Mouse (Mus musculus) embryonic stem cell, embryonic (primary cell): ENCODE results near the gene Tpgs1.

Experiments used
- CTCF ChIA-PET, 4 experiments: fragments of 300-600 bp in 2 of 4; fragments of 350-600 bp in 2 of 4; sonication (Branson Sonifier 250); formaldehyde crosslinking; loops; one replicate each; lab custom pipeline; 2022; ENCODE audit warnings: inconsistent platforms in 2 of 4; lab: Charles Lee
- POLR2A ChIA-PET, 4 experiments: fragments of 300-600 bp in 2 of 4; fragments of 350-600 bp in 2 of 4; sonication (Branson Sonifier 250); formaldehyde crosslinking; loops; one replicate each; lab custom pipeline; 2022; ENCODE audit warnings: antibody characterized with exemption in 4 of 4, inconsistent platforms in 1 of 4; lab: Charles Lee

Gene Tpgs1

GRCm38 (mm10) chr10:79668771-79669575, at the start of gene Tpgs1:
Gene Tpgs1 (plus strand): TSS chr10:79669369.
- CTCF ChIA-PET: interaction anchor here (0.6 to 3.1 kb wide), 14 partner anchors 10 to 1292 kb away, joined by 3 to 14 read pairs (median 4); partner anchors contain the start of genes Cdc34 (in 1 of the 4) and Wdr18 (in 1 of the 4)
- POLR2A ChIA-PET: interaction anchor here in 3 of 4 experiments (1.0 to 18.2 kb wide), 18 partner anchors 7 to 185 kb away, joined by 3 to 367 read pairs (median 6); partner anchors contain the start of genes Cdc34 (in 3 of the 3), Bsg (in 2 of the 3), Gzmm (in 2 of the 3) and C2cd4c (in 1 of the 3)

- CTCF ChIA-PET: interaction anchor here in 2 of 4 experiments (0.9 to 1.2 kb wide), 3 partner anchors 10 to 29 kb away, joined by 3 to 6 read pairs (median 4); no protein-coding TSS in a partner anchor
- POLR2A ChIA-PET: interaction anchor here in 2 of 4 experiments (0.6 to 2.5 kb wide), 6 partner anchors 10 to 54 kb away, joined by 3 to 11 read pairs (median 4); partner anchors contain the start of gene C2cd4c (in 2 of the 2)
Measured at GRCm38 (mm10) chr10:79623950-79624349, 45.2 kb upstream of the Tpgs1 start.

- POLR2A ChIA-PET: interaction anchor here in 2 of 4 experiments (0.8 to 1.9 kb wide), 3 partner anchors 8 to 21 kb away, joined by 3 to 6 read pairs (median 5); partner anchors contain the start of genes C2cd4c (in 1 of the 2) and Odf3l2 (in 1 of the 2)
- CTCF ChIA-PET: interaction anchor here in 1 of 4 experiments (1.1 kb wide), 1 partner anchor 24 kb away, joined by 5 read pairs; no protein-coding TSS in a partner anchor
Measured at GRCm38 (mm10) chr10:79625398-79625797, 43.8 kb upstream of the Tpgs1 start.

- POLR2A ChIA-PET: interaction anchor here in 2 of 4 experiments (0.9 to 1.9 kb wide), 3 partner anchors 12 to 20 kb away, joined by 3 to 6 read pairs (median 5); partner anchors contain the start of genes C2cd4c (in 1 of the 2) and Odf3l2 (in 1 of the 2)
- CTCF ChIA-PET: interaction anchor here in 2 of 4 experiments (1.7 to 2.8 kb wide), 2 partner anchors 31 kb away, joined by 4 to 12 read pairs; no protein-coding TSS in a partner anchor
Measured at GRCm38 (mm10) chr10:79626156-79626555, 43.0 kb upstream of the Tpgs1 start.

- ChIA-PET CTCF (interaction anchor here in 2 of 4 experiments (0.6 to 2.8 kb wide), 2 partner anchors 33 to 254 kb away, joined by 4 to 12 read pairs; no protein-coding TSS in a partner anchor), POLR2A (interaction anchor here in 2 of 4 experiments (0.6 to 1.1 kb wide), 2 partner anchors 14 kb away, joined by 3 read pairs; partner anchors contain the start of gene C2cd4c (in 2 of the 2))
Measured at GRCm38 (mm10) chr10:79628377-79628776, 40.8 kb upstream of the Tpgs1 start.

- ChIA-PET POLR2A (interaction anchor here in 1 of 4 experiments (1.2 kb wide), 1 partner anchor 19 kb away, joined by 3 read pairs; no protein-coding TSS in a partner anchor), CTCF (interaction anchor here in 1 of 4 experiments (1.1 kb wide), 1 partner anchor 36 kb away, joined by 3 read pairs; no protein-coding TSS in a partner anchor)
Measured at GRCm38 (mm10) chr10:79631432-79631831, 37.7 kb upstream of the Tpgs1 start.

- CTCF ChIA-PET: interaction anchor here in 3 of 4 experiments (0.6 to 1.5 kb wide), 3 partner anchors 24 to 158 kb away, joined by 3 to 9 read pairs (median 4); partner anchors contain the start of gene Prss57 (in 1 of the 3)
- POLR2A ChIA-PET: interaction anchor here in 3 of 4 experiments (0.6 to 1.4 kb wide), 8 partner anchors 8 to 281 kb away, joined by 3 to 7 read pairs (median 3); partner anchors contain the start of genes C2cd4c (in 3 of the 3) and Bsg (in 1 of the 3)
Measured at GRCm38 (mm10) chr10:79633006-79633777, 36.0 kb upstream of the Tpgs1 start.

- ChIA-PET CTCF (interaction anchor here in 2 of 4 experiments (0.7 to 1.7 kb wide), 8 partner anchors 13 to 76 kb away, joined by 3 to 7 read pairs (median 3); partner anchors contain the start of gene Madcam1 (in 1 of the 2)), POLR2A (interaction anchor here (0.7 to 3.6 kb wide), 19 partner anchors 10 to 290 kb away, joined by 3 to 17 read pairs (median 3); partner anchors contain the start of genes C2cd4c (in 1 of the 4), Cdc34 (in 1 of the 4), Madcam1 (in 1 of the 4) and Odf3l2 (in 1 of the 4))
Measured at GRCm38 (mm10) chr10:79636287-79636686, 32.9 kb upstream of the Tpgs1 start.

GRCm38 (mm10) chr10:79637128-79638110, 31.8 kb upstream of the Tpgs1 start, which contains the start of gene Shc2:
Gene Shc2 (minus strand): TSS chr10:79637918.
- ChIA-PET POLR2A (interaction anchor here (0.6 to 3.6 kb wide), 21 partner anchors 9 to 437 kb away, joined by 3 to 17 read pairs (median 3); partner anchors contain the start of genes C2cd4c (in 2 of the 4), Madcam1 (in 2 of the 4), Cdc34 (in 1 of the 4) and Odf3l2 (in 1 of the 4)), CTCF (interaction anchor here in 2 of 4 experiments (0.5 to 1.7 kb wide), 9 partner anchors 21 to 75 kb away, joined by 3 to 7 read pairs (median 3); partner anchors contain the start of genes C2cd4c (in 1 of the 2) and Madcam1 (in 1 of the 2))

- POLR2A ChIA-PET: interaction anchor here in 2 of 4 experiments (0.7 to 1.8 kb wide), 4 partner anchors 25 to 97 kb away, joined by 3 to 4 read pairs (median 4); partner anchors contain the start of gene Madcam1 (in 1 of the 2)
Measured at GRCm38 (mm10) chr10:79638486-79639204, 30.5 kb upstream of the Tpgs1 start.

GRCm38 (mm10) chr10:79645711-79646110, 23.5 kb upstream of the Tpgs1 start, which contains the start of gene Odf3l2:
Gene Odf3l2 (minus strand): TSS chr10:79645738.
- ChIA-PET CTCF (interaction anchor here (0.6 to 10.0 kb wide), 10 partner anchors 10 to 312 kb away, joined by 3 to 135 read pairs (median 6); partner anchors contain the start of genes Madcam1 (in 1 of the 4) and Tpgs1 (in 1 of the 4)), POLR2A (interaction anchor here in 3 of 4 experiments (0.5 to 3.3 kb wide), 10 partner anchors 9 to 522 kb away, joined by 3 to 17 read pairs (median 5); partner anchors contain the start of genes Mier2 (in 1 of the 3) and Shc2 (in 1 of the 3))

More at GRCm38 (mm10) chr10:79638486-79639204, 30.5 kb upstream of the Tpgs1 start:
- CTCF ChIA-PET: interaction anchor here in 1 of 4 experiments (0.7 to 1.3 kb wide), 2 partner anchors 10 to 43 kb away, joined by 3 read pairs; no protein-coding TSS in a partner anchor

GRCm38 (mm10) chr10:79649070-79649751, 20.0 kb upstream of the Tpgs1 start:
- CTCF ChIA-PET: interaction anchor here (0.6 to 10.0 kb wide), 41 partner anchors 8 to 1323 kb away, joined by 3 to 135 read pairs (median 4); partner anchors contain the start of genes Madcam1 (in 2 of the 4), C2cd4c (in 1 of the 4), Mier2 (in 1 of the 4) and Tpgs1 (in 1 of the 4)
- POLR2A ChIA-PET: interaction anchor here in 3 of 4 experiments (0.5 to 1.4 kb wide), 12 partner anchors 13 to 1219 kb away, joined by 3 to 6 read pairs (median 3); partner anchors contain the start of gene Madcam1 (in 1 of the 3)

GRCm38 (mm10) chr10:79652789-79653188, 16.4 kb upstream of the Tpgs1 start:
- CTCF ChIA-PET: interaction anchor here (0.5 to 10.0 kb wide), 11 partner anchors 9 to 127 kb away, joined by 3 to 135 read pairs (median 6); partner anchors contain the start of genes C2cd4c (in 1 of the 4) and Madcam1 (in 1 of the 4)
- POLR2A ChIA-PET: interaction anchor here in 2 of 4 experiments (0.9 to 2.5 kb wide), 7 partner anchors 9 to 56 kb away, joined by 3 to 12 read pairs (median 4); partner anchors contain the start of genes C2cd4c (in 1 of the 2) and Madcam1 (in 1 of the 2)
